Mouse (Mus musculus) testis, adult 2 months (tissue): ENCODE results near the gene Prdx5.

ENCODE experiments used
- CTCF ChIP-seq: fragments of 200-500 bp; IDR thresholded peaks from 2 replicates; pipeline ENCODE4 v1.5.1; 2012; ENCODE audit warnings: low read depth, mild to moderate bottlenecking, inconsistent platforms, low read length, moderate library complexity; ENCODE audit not compliant: control insufficient read depth, insufficient read depth, insufficient replicate concordance
- POLR2A ChIP-seq: fragments of 200-500 bp; IDR thresholded peaks from 2 replicates; pipeline ENCODE4 v1.6.1; 2012; ENCODE audit warnings: low read depth, mild to moderate bottlenecking, inconsistent platforms, low read length, moderate library complexity; ENCODE audit not compliant: control insufficient read depth

GRCm38 (mm10) chr19:6949951-6950350 is 40.0 kb upstream of the Prdx5 start:
- TF ChIP-seq CTCF (no peak), POLR2A (no peak)
